Mouse (Mus musculus) midbrain, embryonic 15.5 days (tissue): ENCODE results near the gene Elovl1. TPM values are rescaled to one million over a fixed set of nuclear protein-coding genes. Genes with fewer than 3 reads are reported as not detected.

ENCODE experiments used
- ATAC-seq: fragments of 200-750 bp; cut with Nextera tagmentation; replicated peaks from 2 replicates; pipeline ENCODE4 v1.8.0; 2017; ENCODE audit warnings: moderate TSS enrichment
- H3K27ac ChIP-seq: fragments of 300-500 bp; sonication (generic); 2 replicates; pipeline ENCODE4 v1.5.1; 2015; ENCODE audit warnings: mild to moderate bottlenecking, inconsistent platforms
- H3K27me3 ChIP-seq: fragments of 300-500 bp; sonication (generic); replicated peaks from 2 replicates; pipeline ENCODE4 v1.6.1; 2015; ENCODE audit warnings: inconsistent platforms
- H3K36me3 ChIP-seq: fragments of 300-500 bp; sonication (generic); replicated peaks from 2 replicates; pipeline ENCODE4 v1.6.1; 2015; ENCODE audit warnings: inconsistent platforms
- H3K4me1 ChIP-seq: fragments of 300-500 bp; sonication (generic); 2 replicates; pipeline ENCODE4 v1.6.1; 2015; ENCODE audit warnings: inconsistent platforms
- H3K4me2 ChIP-seq: fragments of 300-500 bp; sonication (generic); 2 replicates; pipeline ENCODE4 v1.6.1; 2015; ENCODE audit warnings: inconsistent platforms, mild to moderate bottlenecking, moderate library complexity
- H3K4me3 ChIP-seq: fragments of 300-500 bp; sonication (generic); 2 replicates; pipeline ENCODE4 v1.5.1; 2015; ENCODE audit warnings: mild to moderate bottlenecking, inconsistent platforms
- H3K9ac ChIP-seq: fragments of 300-500 bp; sonication (generic); 2 replicates; pipeline ENCODE4 v1.6.1; 2015; ENCODE audit warnings: mild to moderate bottlenecking, inconsistent platforms
- H3K9me3 ChIP-seq: fragments of 300-500 bp; sonication (generic); 2 replicates; pipeline ENCODE4 v1.6.1; 2016; ENCODE audit warnings: inconsistent platforms
- WGBS: fragments of 180-500 bp; shearing (Covaris S2); methylation state at CpG from one replicate; pipeline ENCODE4 v1.1.7; 2015; ENCODE audit warnings: mixed read lengths; 5-methylcytosine and 5-hydroxymethylcytosine counted together
- polyA plus RNA-seq: library from polyadenylated mRNA; unstranded; fragments of >200 nt; fragmentation: Nextera tagmentation; extraction: Ambion mirVana; gene quantifications from 2 replicates; pipeline ENCODE4 v1.2.1, GENCODE M21; 2015

Gene Elovl1
- polyA plus RNA-seq, 1 experiment from 2014 or later = 31.4 TPM

DNA sequence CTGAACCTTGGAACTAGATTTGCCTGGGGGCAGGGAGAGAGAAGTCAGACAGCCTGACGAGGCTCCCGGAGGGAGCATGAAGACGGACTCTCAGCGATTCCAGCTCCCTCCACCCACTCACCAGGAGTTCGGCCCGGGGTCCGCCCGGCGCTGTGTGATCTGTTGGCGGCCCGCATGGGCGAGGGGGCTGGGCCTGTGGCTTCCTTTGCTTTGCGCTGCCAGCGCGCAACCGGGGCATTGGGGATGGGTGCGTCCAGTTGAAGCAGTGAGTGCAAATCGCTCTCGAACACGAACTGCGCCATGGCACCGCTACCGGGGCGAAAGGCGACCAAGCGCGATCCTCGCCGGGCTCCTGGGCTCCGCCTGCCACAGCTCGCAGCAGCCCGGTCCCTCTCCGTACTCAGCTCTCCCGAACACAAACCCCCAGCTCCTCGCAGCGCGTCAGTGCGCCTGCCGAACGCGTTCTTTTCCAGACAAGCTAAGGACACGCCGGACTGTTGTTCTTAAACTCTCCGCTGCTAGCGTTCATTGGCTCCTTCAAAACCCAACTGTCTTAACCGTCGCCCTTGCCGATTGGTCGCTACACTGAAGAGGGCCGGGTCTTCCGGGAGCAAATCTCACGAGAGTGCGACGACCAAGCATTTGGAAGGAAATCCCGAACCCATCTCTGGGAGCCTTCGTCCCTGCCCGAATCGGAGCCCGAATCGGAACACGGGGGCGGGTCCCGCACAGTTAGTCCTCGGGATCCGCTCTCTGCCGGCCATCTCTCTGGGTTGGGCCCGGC is 9.1 kb downstream of the Elovl1 start, which contains the start of gene Cdc20:
Gene Cdc20 (minus strand): TSS at position 533 of the 784 bp plus-strand sequence.
- H3K4me2 ChIP-seq = peak within 1 kb of the TSS; percentile 98
- H3K4me1 ChIP-seq = peaks cover 31% of the 10 kb centered on the region
- no peaks in the 10 kb centered on the region for H3K9me3 ChIP-seq
- peak within 1 kb of the TSS; percentile 49 for H3K4me3 ChIP-seq
- ATAC-seq = peak; percentile 96
- no peaks in the 10 kb centered on the region for H3K27me3 ChIP-seq
- H3K9ac ChIP-seq = peak within 1 kb of the TSS; percentile 70
- peak within 1 kb of the TSS; percentile 88 for H3K27ac ChIP-seq
- WGBS = under 1% methylated on average over 67 of the region's 67 CpGs
- H3K36me3 ChIP-seq = 0 out of 2 replicates have a peak, but pooled peaks cover 4% of the 10 kb centered on the region

DNA sequence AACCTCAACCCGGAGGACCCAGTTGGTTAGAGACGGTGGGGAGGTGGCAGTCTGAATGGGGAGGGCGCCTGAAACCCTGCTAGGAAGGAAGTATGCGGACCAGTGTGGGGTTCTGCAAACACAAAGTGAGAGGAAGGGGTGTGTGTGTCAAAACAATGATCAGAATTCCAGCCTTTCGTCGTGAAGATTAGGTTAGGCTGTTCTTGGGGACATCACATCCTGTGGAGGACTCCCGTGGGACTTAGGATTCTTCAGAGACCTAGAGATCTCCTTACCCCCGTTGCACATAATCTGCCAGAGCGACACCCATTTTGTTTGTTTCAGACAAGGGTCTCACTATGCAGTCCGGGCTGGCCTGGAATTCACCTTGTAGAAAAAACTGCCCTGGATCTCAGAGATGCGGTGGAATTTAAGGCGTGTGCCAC is 9.9 kb downstream of the Elovl1 start:
- 10% methylated on average over 12 of the region's 12 CpGs for WGBS
- H3K9me3 ChIP-seq = no peaks in the 10 kb centered on the region
- 0 out of 2 replicates have a peak, but pooled peaks cover 3% of the 10 kb centered on the region for H3K36me3 ChIP-seq

DNA sequence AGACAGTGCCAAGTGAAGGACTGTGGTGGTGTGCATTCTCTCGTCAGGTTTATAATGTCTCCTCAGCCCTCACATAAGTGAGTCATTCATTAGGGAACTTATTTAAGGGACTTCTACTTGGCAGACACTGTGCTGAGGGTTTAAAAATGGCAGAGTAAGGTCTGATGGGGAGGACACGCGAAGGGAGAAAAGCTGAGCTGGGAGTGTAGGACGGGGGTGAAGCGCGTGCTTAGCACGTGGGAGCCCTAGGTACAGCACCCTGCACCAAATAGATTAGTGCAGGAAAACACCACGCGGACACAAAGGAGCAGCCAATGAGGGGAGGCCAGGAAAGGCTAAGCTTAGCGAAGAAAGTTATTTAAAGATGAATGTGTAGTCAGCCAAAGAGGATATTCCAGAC is 17.2 kb downstream of the Elovl1 start:
- H3K4me1 ChIP-seq = peaks cover 14% of the 10 kb centered on the region
- no peak overlapping the region for H3K9ac ChIP-seq
- H3K27me3 ChIP-seq = 0 out of 2 replicates have a peak, but pooled peaks cover 3% of the 10 kb centered on the region
- no peaks in the 10 kb centered on the region for H3K9me3 ChIP-seq
- H3K36me3 ChIP-seq = no peaks in the 10 kb centered on the region
- no peak for ATAC-seq
- no peak overlapping the region for H3K27ac ChIP-seq
- WGBS = 83% methylated on average over 10 of the region's 10 CpGs
- no peak overlapping the region for H3K4me2 ChIP-seq
- no peak overlapping the region for H3K4me3 ChIP-seq

More for the DNA sequence above, 9.9 kb downstream of the Elovl1 start:
- Histone ChIP-seq H3K27ac (peak overlapping the region; percentile 88), H3K4me1 (peaks cover 31% of the 10 kb centered on the region), H3K4me2 (peak overlapping the region; percentile 98), H3K27me3 (no peaks in the 10 kb centered on the region), H3K4me3 (peak overlapping the region; percentile 49), H3K9ac (peak overlapping the region; percentile 70)
- ATAC-seq = peak; percentile 32

DNA sequence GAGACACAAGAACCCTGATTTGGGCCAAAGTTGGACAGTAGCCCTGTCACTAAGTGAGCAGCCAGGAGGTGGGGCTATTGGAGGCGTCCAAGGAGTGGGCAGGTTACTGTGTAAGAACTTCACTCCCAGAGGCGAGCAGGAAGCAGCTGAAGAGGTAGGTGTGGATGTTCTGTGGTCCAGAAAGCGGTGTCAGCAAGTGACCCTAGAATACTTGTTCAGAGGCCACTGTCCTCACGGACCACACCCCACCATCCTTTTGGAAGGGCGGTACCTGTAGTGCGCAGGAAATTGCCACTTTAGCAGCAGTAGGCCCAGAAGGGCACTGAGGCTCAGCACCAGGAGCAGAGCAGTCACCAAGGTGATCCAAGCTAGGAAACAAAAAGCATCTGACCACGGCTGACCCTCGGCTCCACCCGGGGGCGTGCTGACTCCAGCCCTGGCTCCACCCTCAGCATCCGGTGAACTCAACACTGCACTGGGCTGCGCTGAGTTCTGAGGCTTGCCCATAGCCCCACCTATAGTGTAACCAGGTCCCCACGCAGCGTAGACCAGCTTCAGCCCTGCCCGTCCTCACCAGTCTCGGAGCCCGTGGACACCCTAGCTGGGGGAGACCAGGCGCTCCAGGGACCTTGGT is 18.0 kb downstream of the Elovl1 start:
- Histone ChIP-seq H3K27ac (no peak overlapping the region), H3K4me3 (peak overlapping the region; percentile 32)
- WGBS = 18% methylated on average over 18 of the region's 18 CpGs

DNA sequence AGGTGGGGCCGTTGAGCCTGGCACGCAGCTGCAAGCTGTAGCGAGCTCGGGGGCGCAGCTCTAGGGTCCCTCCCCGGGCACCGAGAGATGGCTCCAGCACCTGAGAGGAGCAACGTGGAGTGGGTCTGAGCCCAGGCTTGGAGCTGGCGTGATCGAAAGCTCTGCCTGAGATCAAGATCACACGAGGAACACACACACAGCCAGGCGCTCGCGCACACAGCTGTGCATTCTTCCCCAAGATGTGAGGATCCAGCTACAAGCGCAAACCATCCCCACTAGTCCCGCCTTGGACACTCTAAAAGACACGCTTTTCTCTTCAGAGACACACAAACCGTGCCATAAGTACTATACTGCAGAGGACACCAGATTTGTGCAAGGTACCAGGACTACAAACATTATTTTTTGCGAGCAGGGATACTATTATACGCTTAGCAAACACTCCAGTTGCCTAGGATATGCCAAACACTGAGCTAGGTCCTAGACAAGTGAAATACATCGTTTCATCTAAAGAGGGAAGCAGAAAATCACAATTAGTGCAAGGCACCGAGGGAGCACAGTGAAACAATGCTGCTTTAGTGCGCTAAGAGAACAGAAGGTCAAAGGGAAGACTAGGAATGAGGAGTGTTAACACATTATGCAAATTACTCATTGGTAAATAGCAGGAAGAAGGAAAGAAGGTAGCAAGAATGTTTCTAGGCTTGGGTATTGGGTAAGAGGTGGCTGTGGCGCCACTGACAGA is 18.7 kb downstream of the Elovl1 start:
- Histone ChIP-seq H3K4me2 (peak overlapping the region; percentile 72), H3K27ac (0 out of 2 replicates have a peak overlapping the region, but pooled peaks have one; percentile 2), H3K9ac (peak overlapping the region; percentile 39), H3K9me3 (no peaks in the 10 kb centered on the region), H3K36me3 (no peaks in the 10 kb centered on the region), H3K4me1 (peaks cover 14% of the 10 kb centered on the region), H3K4me3 (peak overlapping the region; percentile 32), H3K27me3 (0 out of 2 replicates have a peak, but pooled peaks cover 3% of the 10 kb centered on the region)
- WGBS = 21% methylated on average over 24 of the region's 24 CpGs
- peak; percentile 55 for ATAC-seq

More for the DNA sequence above, 18.0 kb downstream of the Elovl1 start:
- ATAC-seq = peak; percentile 88
- Histone ChIP-seq H3K4me1 (peaks cover 14% of the 10 kb centered on the region), H3K4me2 (peak overlapping the region; percentile 72), H3K36me3 (no peaks in the 10 kb centered on the region), H3K9ac (peak overlapping the region; percentile 39), H3K27me3 (0 out of 2 replicates have a peak, but pooled peaks cover 3% of the 10 kb centered on the region), H3K9me3 (no peaks in the 10 kb centered on the region)

DNA sequence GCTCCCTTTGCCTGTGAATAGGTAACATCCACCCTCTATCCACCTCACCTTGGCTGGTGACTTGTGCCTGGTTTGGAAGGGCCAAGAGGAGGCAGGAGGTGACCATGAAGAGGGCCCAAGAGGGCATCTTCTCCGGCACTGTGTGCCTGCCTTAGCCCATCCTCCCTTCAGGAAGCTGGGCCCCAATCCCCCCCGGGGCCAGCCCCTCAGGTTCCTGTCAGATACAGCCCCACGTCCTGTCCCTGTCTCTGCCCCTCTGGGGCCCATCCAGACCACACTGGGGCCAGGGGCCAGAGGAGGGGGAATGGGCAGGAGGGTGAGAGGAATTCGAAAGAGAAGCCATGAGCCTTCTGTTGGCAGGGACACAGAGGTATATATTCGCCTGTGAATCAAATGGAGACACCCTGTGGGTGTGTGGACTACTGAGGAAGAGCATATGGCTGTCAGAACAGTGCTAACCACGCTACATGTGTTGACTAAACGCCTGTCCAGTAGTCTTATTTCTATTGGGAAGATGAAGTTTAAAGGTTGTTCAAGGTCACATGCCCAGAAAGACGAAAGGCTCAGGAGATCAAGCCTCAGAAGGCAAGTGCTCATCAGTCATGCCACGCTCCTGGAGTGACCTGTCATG is 29.6 kb downstream of the Elovl1 start, which contains the start of gene Mpl:
Gene Mpl (minus strand): TSS at position 169 of the 631 bp plus-strand sequence.
- WGBS = 74% methylated on average over 9 of the region's 9 CpGs
- no peak within 1 kb of the TSS for H3K4me3 ChIP-seq

DNA sequence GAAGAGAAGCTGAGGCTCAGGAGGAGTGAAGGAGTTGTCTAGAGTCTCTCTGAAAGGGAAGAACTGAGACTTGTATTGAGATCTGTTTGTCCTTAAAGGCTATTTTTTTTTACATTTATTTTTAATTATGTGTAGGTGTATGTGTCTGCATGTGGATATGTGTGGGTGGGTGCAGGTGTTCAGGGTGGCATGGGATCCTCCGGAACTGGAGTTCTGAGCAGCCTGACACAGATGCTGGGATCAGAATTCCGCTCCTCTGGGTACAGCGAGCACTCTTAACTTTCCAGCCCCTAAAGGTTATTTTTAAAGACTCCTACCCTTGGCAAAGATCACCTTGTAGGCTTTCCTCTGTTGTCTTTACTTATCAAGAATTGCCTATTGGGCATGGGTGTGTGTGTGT is 37.1 kb downstream of the Elovl1 start:
- Histone ChIP-seq H3K36me3 (no peaks in the 10 kb centered on the region), H3K9me3 (no peaks in the 10 kb centered on the region; the same call in 1 of the 2 replicates), H3K4me2 (no peak overlapping the region), H3K4me3 (no peak overlapping the region), H3K4me1 (no peaks in the 10 kb centered on the region), H3K27me3 (no peaks in the 10 kb centered on the region), H3K9ac (no peak overlapping the region), H3K27ac (no peak overlapping the region)
- WGBS = 89% methylated on average over 3 of the region's 3 CpGs
- ATAC-seq = no peak

More for the DNA sequence above, 29.6 kb downstream of the Elovl1 start, which contains the start of gene Mpl:
- no peak for ATAC-seq
- Histone ChIP-seq H3K4me2 (no peak within 1 kb of the TSS), H3K9ac (no peak within 1 kb of the TSS), H3K36me3 (no peaks in the 10 kb centered on the region), H3K9me3 (no peaks in the 10 kb centered on the region), H3K27ac (no peak within 1 kb of the TSS), H3K27me3 (no peaks in the 10 kb centered on the region), H3K4me1 (no peaks in the 10 kb centered on the region)

DNA sequence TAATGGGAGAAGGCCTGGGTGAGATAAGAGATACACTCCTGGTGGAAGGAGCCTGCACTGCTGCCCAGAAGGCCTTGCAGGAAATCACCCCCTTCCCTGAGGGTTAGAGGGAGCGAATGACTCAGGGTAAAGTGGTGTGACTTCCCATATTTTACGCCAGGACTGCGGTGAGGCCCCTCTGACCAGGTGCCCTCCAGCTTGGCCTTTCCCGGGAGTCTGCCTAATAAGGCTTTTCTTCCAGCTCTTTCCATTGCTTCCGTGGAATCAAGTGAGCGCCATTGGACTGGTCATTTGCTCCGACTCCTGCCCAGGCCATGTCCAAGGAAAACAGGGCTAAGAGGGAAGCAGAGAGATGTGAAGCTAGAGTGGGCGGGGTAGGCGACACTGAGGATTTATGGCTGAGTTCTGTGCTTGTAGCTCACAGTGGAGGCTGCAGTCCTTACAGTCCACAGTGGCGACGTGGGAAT is 37.8 kb downstream of the Elovl1 start:
- H3K36me3 ChIP-seq = no peaks in the 10 kb centered on the region
- no peak overlapping the region for H3K4me2 ChIP-seq
- H3K4me1 ChIP-seq = no peaks in the 10 kb centered on the region
- no peak for ATAC-seq
- H3K9ac ChIP-seq = no peak overlapping the region
- H3K4me3 ChIP-seq = no peak overlapping the region
- 64% methylated on average over 11 of the region's 11 CpGs for WGBS
- H3K27me3 ChIP-seq = no peaks in the 10 kb centered on the region
- H3K9me3 ChIP-seq = no peaks in the 10 kb centered on the region; the same call in 1 of the 2 replicates
- no peak overlapping the region for H3K27ac ChIP-seq

DNA sequence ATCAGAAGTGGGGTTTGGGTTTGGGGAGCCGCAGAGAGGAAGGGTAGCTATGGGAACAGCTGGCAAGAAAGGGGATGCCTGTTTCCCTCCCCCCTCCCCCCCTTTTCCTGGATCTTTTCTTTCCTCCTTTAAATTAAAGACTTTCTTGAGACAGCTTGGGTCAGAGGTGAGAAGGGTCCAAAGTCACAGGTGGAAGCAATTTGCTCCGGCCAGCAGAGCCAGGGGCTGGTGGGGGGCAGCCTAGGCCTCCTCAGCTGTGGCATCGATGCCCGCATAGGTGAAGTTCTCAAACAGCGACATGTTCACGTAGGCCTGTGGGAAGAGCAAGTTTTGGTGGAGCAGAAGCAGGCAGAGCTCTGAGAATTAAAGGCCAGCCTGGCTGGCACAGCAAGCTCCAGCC is 43.4 kb downstream of the Elovl1 start:
- ATAC-seq = no peak

DNA sequence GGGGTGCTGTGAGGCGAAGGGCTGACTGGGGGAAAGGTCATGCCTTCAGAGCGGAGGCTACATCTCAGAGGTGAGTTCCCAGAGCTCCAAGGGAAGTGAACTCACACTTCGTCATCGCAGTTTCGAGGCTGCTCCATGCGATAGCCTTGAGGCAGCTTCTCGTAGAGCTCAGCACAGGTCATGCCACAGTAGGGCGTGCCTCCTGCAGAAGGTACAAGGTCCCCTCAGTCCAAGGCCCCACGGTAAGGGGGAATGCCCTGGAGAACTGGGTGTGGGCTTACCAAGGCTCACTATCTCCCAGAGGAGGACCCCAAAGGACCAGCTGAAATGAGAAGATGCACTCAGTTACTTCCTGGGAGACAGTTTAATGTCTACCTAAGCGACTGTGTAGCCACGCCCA is 44.8 kb downstream of the Elovl1 start:
- Histone ChIP-seq H3K4me1 (no peaks in the 10 kb centered on the region), H3K27me3 (no peaks in the 10 kb centered on the region), H3K27ac (no peak overlapping the region), H3K4me3 (no peak overlapping the region), H3K4me2 (no peak overlapping the region), H3K36me3 (no peaks in the 10 kb centered on the region), H3K9me3 (no peaks in the 10 kb centered on the region; the same call in 1 of the 2 replicates), H3K9ac (no peak overlapping the region)
- WGBS = 91% methylated on average over 11 of the region's 11 CpGs
- ATAC-seq = no peak

More for the DNA sequence above, 43.4 kb downstream of the Elovl1 start:
- Histone ChIP-seq H3K4me1 (no peaks in the 10 kb centered on the region), H3K27ac (no peak overlapping the region), H3K27me3 (no peaks in the 10 kb centered on the region), H3K4me3 (no peak overlapping the region), H3K9ac (no peak overlapping the region), H3K9me3 (no peaks in the 10 kb centered on the region; the same call in 1 of the 2 replicates), H3K36me3 (no peaks in the 10 kb centered on the region), H3K4me2 (no peak overlapping the region)
- 92% methylated on average over 6 of the region's 6 CpGs for WGBS

DNA sequence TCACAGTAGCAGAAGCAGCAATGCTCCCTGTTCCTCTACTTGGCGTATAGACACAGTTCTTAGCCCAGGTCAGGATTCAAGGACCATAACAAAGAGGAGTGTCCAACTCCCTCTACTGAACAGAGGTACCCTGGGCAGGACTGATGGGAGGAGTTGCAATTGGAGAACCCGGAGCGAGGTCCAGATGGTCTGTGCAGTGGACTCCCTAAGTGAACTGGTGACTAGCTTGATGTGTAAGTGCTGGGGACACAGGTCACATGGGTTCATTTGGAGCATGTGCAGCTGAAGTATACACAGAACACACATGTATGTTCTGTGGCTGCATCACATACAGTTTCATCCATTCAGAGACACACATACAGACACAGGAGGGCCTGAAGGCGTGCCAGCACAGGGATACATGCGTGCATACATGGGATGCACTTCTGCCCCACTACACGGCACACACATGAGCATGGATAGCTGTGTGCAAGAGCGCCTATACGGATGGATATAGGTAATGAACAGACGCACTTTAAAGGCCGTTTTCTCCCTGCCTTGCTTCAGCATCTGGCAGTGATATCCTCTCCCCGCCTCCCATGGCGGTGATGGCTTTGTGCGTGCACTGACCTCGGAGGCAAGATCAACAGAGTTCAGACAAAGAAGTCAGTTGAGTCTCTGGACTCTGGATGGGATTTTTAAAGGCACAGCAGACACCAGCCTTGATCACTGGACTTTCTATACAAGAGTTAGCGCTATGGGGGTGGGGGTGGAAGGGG is 49.1 kb downstream of the Elovl1 start:
- Histone ChIP-seq H3K9ac (no peak overlapping the region), H3K36me3 (no peaks in the 10 kb centered on the region), H3K27ac (no peak overlapping the region), H3K4me2 (no peak overlapping the region), H3K27me3 (no peaks in the 10 kb centered on the region), H3K4me3 (no peak overlapping the region), H3K4me1 (no peaks in the 10 kb centered on the region), H3K9me3 (no peaks in the 10 kb centered on the region)
- ATAC-seq = no peak
- 45% methylated on average over 15 of the region's 15 CpGs for whole genome bisulfite sequencing
